Comparison of ENCODE assay signal across 19 mouse cellular contexts in the genomic region with DNA sequence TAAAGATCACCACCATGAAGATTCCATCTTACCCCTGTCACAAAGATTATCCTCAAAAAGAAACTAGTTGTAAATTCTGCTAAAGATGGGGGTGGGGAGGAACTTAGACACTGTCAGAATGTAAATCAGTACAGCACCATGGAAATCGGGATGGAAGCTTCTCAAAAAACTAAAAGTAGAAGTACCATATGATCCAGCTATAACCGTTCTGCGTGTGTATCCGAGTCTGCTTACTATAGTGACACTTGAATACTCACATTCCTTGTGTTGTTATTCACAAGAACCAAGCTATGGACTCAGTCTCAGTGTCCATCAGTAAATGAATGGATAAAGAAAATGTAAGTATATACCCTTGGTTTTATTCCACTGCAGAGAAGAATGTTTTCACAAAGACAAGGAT.
DNase-seq lines count a peak whose midpoint lies in the region; ATAC-seq and TF ChIP-seq lines count a peak whose summit lies in the region.
"Had no signal": no experiment of that assay in that cellular context is flagged by ENCODE, and none has a peak within 500 bp of the region (broad histone marks: within the 10 kb centered on the region; RNA-seq: fewer than 3 reads in every experiment).

No protein-coding gene starts in this region.

- peak; percentile 46 for DNase-seq in forebrain, postnatal 0 days
- DNase-seq in forebrain, embryonic 14.5 days (ENCODE audit: low spot score), result no peak
- no peak for DNase-seq in frontal cortex, postnatal 25 days (ENCODE audit: low spot score in 2 of 2)
- DNase-seq: adrenal gland, adult 2 months; adrenal gland, adult 8-10 months; adrenal gland, postnatal 10 days; adrenal gland, postnatal 14 days; adrenal gland, postnatal 25 days; adrenal gland, postnatal 36 days; B cell, adult 2 months; cerebellum, adult 11 months; cerebellum, adult 11-12 months; cerebellum, adult 18-20 months had no signal

- 87% methylated on average over 4 of the region's 4 CpGs for WGBS in forebrain, postnatal 0 days
- WGBS in forebrain, embryonic 14.5 days, result 90% methylated on average over 4 of the region's 4 CpGs

- peak; percentile 73 for ATAC-seq in forebrain, postnatal 0 days
- ATAC-seq in forebrain, embryonic 14.5 days, result no peak
- peak; percentile 67 for ATAC-seq in frontal cortex, adult (ENCODE audit: low TSS enrichment)
- ATAC-seq: activated CD4-positive, CD25-positive, alpha-beta regulatory T cell, adult 4 months; CD4-positive, CD25-positive, alpha-beta regulatory T cell, adult 4 months; Patski had no signal

- no peaks in the 10 kb centered on the region for H3K36me3 ChIP-seq in forebrain, postnatal 0 days (ENCODE audit: insufficient read depth)
- no peaks in the 10 kb centered on the region for H3K36me3 ChIP-seq in forebrain, embryonic 14.5 days (ENCODE audit: control insufficient read depth, insufficient read depth, low read length)
- H3K36me3 ChIP-seq: G1E had no signal

- no peak overlapping the region for H3K27ac ChIP-seq in forebrain, postnatal 0 days (ENCODE audit: low read depth, low read length)
- no peak overlapping the region for H3K27ac ChIP-seq in forebrain, embryonic 14.5 days (ENCODE audit: low read depth, low read length)

- TF ChIP-seq CTCF in forebrain, postnatal 0 days (IDR thresholded peaks at IDR 0.05; ENCODE audit: low read depth), result no peak

- no peak overlapping the region for H3K9ac ChIP-seq in forebrain, postnatal 0 days
- no peak overlapping the region for H3K9ac ChIP-seq in forebrain, embryonic 14.5 days (ENCODE audit: low read length)

- H3K4me2 ChIP-seq in forebrain, postnatal 0 days (ENCODE audit: low read depth), result no peak overlapping the region
- H3K4me2 ChIP-seq in forebrain, embryonic 14.5 days (ENCODE audit: low read length), result no peak overlapping the region

- no peak overlapping the region for H3K4me3 ChIP-seq in forebrain, postnatal 0 days (ENCODE audit: low read depth, low read length)
- H3K4me3 ChIP-seq in forebrain, embryonic 14.5 days (ENCODE audit: low read depth, low read length), result no peak overlapping the region

- H3K4me1 ChIP-seq in forebrain, postnatal 0 days (ENCODE audit: insufficient read depth), result no peaks in the 10 kb centered on the region
- no peaks in the 10 kb centered on the region for H3K4me1 ChIP-seq in forebrain, embryonic 14.5 days (ENCODE audit: control insufficient read depth, insufficient read depth, low read length)

- 0 out of 2 replicates have a peak, but pooled peaks cover 3% of the 10 kb centered on the region for H3K9me3 ChIP-seq in forebrain, postnatal 0 days (ENCODE audit: low read length)
- no peaks in the 10 kb centered on the region for H3K9me3 ChIP-seq in forebrain, embryonic 14.5 days (replicated peaks; ENCODE audit: control insufficient read depth, low read length)
- H3K9me3 ChIP-seq: G1E had no signal

- H3K27me3 ChIP-seq in forebrain, postnatal 0 days (ENCODE audit: insufficient read depth, low read length), result no peaks in the 10 kb centered on the region
- H3K27me3 ChIP-seq in forebrain, embryonic 14.5 days (replicated peaks; ENCODE audit: control insufficient read depth, insufficient read depth, low read length), result no peaks in the 10 kb centered on the region
- H3K27me3 ChIP-seq: CH12.LX, Patski had no signal
